Mouse (Mus musculus): Measurements from ENCODE around the gene Apol6. TPM values are rescaled to one million over a fixed set of nuclear protein-coding genes. Genes with fewer than 3 reads are reported as not detected.

Gene Apol6
- total and polyA plus RNA-seq, 2 experiments from 2014 or later = 0.19 TPM; not detected in 1

DNA sequence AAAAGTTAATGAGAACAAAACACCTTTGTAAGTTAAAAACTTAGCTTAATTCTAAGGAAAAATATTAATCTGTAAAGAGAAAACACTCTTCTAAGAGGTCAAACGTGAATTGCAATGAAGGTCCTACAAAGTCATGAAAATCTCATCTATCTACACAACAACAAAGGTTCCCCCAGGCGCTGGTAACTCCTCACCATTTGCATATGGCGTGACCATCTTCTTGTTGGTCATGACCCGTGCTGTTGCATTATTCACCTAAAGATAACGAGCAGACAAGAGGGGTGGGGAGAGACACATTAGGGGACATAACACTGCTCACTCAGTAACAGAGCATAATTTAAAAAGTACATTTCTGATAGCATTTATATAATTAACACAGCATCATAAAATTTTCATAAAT is 58.2 kb downstream of the Apol6 start:
- WGBS = 70% methylated on average over 5 of the region's 5 CpGs
- ATAC-seq = no peak
- H3K36me3 ChIP-seq (ENCODE audit: insufficient read depth) = peaks cover 42% of the 10 kb centered on the region
- H3K4me2 ChIP-seq (ENCODE audit: low read depth) = no peak overlapping the region
- H3K9ac ChIP-seq = no peak overlapping the region
- H3K27ac ChIP-seq (ENCODE audit: low read depth, low read length) = no peak overlapping the region
- no peak for TF ChIP-seq CTCF (IDR thresholded peaks at IDR 0.05; ENCODE audit: low read depth)
- DNase-seq = no peak
- no peaks in the 10 kb centered on the region for H3K9me3 ChIP-seq (ENCODE audit: low read length)
- no peak overlapping the region for H3K4me3 ChIP-seq (ENCODE audit: low read depth, low read length)
- no peaks in the 10 kb centered on the region for H3K4me1 ChIP-seq (ENCODE audit: insufficient read depth)
- no peaks in the 10 kb centered on the region for H3K27me3 ChIP-seq (ENCODE audit: insufficient read depth, low read length)

DNA sequence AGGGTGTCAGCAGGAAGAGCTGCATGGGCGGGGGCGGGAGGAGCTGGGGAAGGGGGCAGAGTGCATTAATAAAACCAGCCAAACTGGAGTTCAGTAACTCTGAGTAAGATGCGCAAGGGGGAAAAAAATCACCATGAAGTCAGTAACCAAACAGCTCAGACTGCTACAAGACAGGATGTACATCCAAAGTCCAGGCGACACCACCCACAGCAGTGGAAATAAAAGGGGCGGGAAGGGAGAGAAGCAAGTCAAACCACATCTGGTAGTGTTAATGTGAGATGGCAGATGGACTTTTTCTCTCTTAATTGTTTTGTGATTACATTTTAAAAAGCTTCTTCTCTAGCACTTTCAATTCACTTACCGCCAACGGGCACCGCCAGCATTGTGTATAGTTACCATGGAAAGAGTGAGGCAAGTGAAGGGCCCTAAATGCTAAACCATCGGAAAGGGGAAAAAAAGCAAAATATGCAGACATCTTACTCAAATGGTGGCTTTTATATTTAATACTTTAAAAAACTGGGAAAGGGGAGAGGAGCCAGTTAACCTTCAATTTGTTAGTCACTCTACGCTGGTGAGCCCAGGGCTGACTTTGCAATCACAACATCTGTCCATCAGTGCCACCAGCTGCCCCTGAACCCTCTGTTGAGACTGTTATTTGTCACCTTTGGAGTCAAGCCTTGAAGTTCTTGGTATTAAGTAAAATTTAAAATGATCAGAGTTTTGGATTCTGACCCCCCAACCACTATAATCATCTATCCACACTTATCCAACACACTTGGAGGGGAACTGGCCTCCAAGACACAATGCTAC is 60.0 kb downstream of the Apol6 start:
- Histone ChIP-seq H3K4me1 (ENCODE audit: insufficient read depth) (no peaks in the 10 kb centered on the region), H3K4me2 (ENCODE audit: low read depth) (no peak overlapping the region), H3K36me3 (ENCODE audit: insufficient read depth) (peaks cover 32% of the 10 kb centered on the region), H3K27ac (ENCODE audit: low read depth, low read length) (no peak overlapping the region), H3K9ac (no peak overlapping the region), H3K4me3 (ENCODE audit: low read depth, low read length) (no peak overlapping the region), H3K27me3 (ENCODE audit: insufficient read depth, low read length) (no peaks in the 10 kb centered on the region), H3K9me3 (ENCODE audit: low read length) (no peaks in the 10 kb centered on the region)
- no peak for DNase-seq
- 58% methylated on average over 10 of the region's 10 CpGs for WGBS
- no peak for TF ChIP-seq CTCF (IDR thresholded peaks at IDR 0.05; ENCODE audit: low read depth)
- ATAC-seq = no peak

DNA sequence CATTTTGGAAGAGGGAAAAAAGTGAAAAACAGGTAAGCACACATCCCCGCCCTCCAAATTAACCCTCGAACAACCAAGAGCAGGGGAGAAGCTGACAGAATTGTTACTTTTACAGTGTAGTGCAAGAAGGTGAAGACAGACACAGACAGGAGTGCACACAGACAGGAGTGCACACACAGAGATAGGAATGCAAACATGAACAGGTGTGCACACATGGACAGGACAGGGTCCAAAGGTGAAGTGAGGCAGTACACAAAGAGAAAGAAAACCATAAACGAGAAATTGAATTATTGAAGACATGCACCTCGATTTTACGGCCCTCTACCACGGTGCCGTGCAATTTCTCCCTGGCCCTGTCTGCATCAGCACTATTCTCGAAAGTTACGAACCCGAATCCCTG is 60.7 kb downstream of the Apol6 start:
- ATAC-seq = no peak
- Histone ChIP-seq H3K27me3 (ENCODE audit: insufficient read depth, low read length) (no peaks in the 10 kb centered on the region), H3K4me1 (ENCODE audit: insufficient read depth) (no peaks in the 10 kb centered on the region), H3K36me3 (ENCODE audit: insufficient read depth) (peaks cover 32% of the 10 kb centered on the region), H3K9me3 (ENCODE audit: low read length) (no peaks in the 10 kb centered on the region), H3K27ac (ENCODE audit: low read depth, low read length) (no peak overlapping the region), H3K4me3 (ENCODE audit: low read depth, low read length) (no peak overlapping the region), H3K9ac (no peak overlapping the region), H3K4me2 (ENCODE audit: low read depth) (no peak overlapping the region)
- WGBS = 94% methylated on average over 10 of the region's 10 CpGs
- no peak for DNase-seq
- TF ChIP-seq CTCF (IDR thresholded peaks at IDR 0.05; ENCODE audit: low read depth) = no peak

Other genes starting within 250 kb of the Apol6 start
- gene Zfp251, start 173.3 kb upstream of the Apol6 start, total RNA-seq (2014; rRNA removed) = 74.1 and 76.6 TPM in 2 replicates
- gene Zfp251, start 173.3 kb upstream of the Apol6 start, polyA plus RNA-seq (2015; fragmentation: Nextera tagmentation; extraction: Ambion mirVana) = 35.3 and 36.9 TPM in 2 replicates
- gene Zfp7, start 165.5 kb upstream of the Apol6 start, total RNA-seq (2014; rRNA removed) = 10.4 and 11.2 TPM in 2 replicates
- 4.4 and 4.7 TPM in 2 replicates for gene Zfp7, start 165.5 kb upstream of the Apol6 start, polyA plus RNA-seq (2015; fragmentation: Nextera tagmentation; extraction: Ambion mirVana)
- 2.5 and 2.9 TPM in 2 replicates for gene Gm49527, start 165.4 kb upstream of the Apol6 start, total RNA-seq (2014; rRNA removed)
- gene Gm49527, start 165.4 kb upstream of the Apol6 start, polyA plus RNA-seq (2015; fragmentation: Nextera tagmentation; extraction: Ambion mirVana) = 1.7 and 2.6 TPM in 2 replicates
- 22.5 and 26.5 TPM in 2 replicates for gene Zfp647, start 119.3 kb upstream of the Apol6 start, total RNA-seq (2014; rRNA removed)
- 22.1 and 23.1 TPM in 2 replicates for gene Zfp647, start 119.3 kb upstream of the Apol6 start, polyA plus RNA-seq (2015; fragmentation: Nextera tagmentation; extraction: Ambion mirVana)
- gene 1110038F14Rik, start 96.2 kb upstream of the Apol6 start, total RNA-seq (2014; rRNA removed) = 21.2 and 23.9 TPM in 2 replicates
- gene 1110038F14Rik, start 96.2 kb upstream of the Apol6 start, polyA plus RNA-seq (2015; fragmentation: Nextera tagmentation; extraction: Ambion mirVana) = 48.0 and 51.1 TPM in 2 replicates
- gene Mb, start 5.9 kb downstream of the Apol6 start, total RNA-seq (2014; rRNA removed) = 0.62 and 3.6 TPM in 2 replicates
- 0.21 and 0.33 TPM in 2 replicates for gene Mb, start 5.9 kb downstream of the Apol6 start, polyA plus RNA-seq (2015; fragmentation: Nextera tagmentation; extraction: Ambion mirVana)

All from forebrain, postnatal 0 days (tissue).